Mouse (Mus musculus) left cerebral cortex, adult 18-20 months (tissue): Measurements from ENCODE around the gene Nf1. TPM values are rescaled to one million over a fixed set of nuclear protein-coding genes. Genes with fewer than 3 reads are reported as not detected.

Experiments used
- DNase-seq, 2 experiments: peaks; one replicate each; pipeline ENCODE4 v3.0.0; 2021 to 2022; ENCODE audit warnings: low spot score in 2 of 2, mixed read lengths in 1 of 2
- total RNA-seq, 2 experiments: library from RNA; stranded (reverse); gene quantifications; 2 replicates each; pipeline ENCODE4 v1.2.3; 2021

Gene Nf1
- total RNA-seq, 2 experiments from 2014 or later: 121 to 123 TPM

GRCm38 (mm10) chr11:79580660-79581059, 241.2 kb downstream of the Nf1 start:
- no peak for DNase-seq

DNA sequence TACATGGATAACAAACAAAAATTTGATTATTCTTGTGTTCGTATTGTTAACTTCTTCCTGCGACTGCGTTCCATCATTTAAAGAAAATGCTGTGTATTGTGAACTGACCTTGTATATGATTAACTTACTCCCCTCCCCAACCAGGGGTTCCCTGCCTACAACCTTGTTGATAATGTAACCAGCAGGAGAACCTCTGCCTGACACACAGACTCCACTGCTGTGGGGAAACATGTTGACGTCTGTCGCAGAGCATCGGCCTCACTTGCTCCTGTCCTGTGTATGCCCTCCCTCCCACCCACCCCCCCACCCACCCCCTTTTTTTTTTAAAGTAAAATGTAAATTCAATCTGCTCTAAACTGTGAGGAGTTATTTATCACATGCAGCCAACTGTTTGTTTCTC, 241.8 kb downstream of the Nf1 start:
- DNase-seq: no peak

- DNase-seq: peak; percentile 77
These were observed 244.7 kb downstream of the Nf1 start for GRCm38 (mm10) chr11:79584191-79584590.

GRCm38 (mm10) chr11:79589317-79590075, 250.0 kb downstream of the Nf1 start:
- peak in 1 of 2 experiments; percentile 50 for DNase-seq

- peak; percentile 47 to 68 for DNase-seq
These were observed 251.4 kb downstream of the Nf1 start, which contains the start of gene Rab11fip4 for GRCm38 (mm10) chr11:79590664-79591590. Gene Rab11fip4 (plus strand): TSS chr11:79591212.

DNA sequence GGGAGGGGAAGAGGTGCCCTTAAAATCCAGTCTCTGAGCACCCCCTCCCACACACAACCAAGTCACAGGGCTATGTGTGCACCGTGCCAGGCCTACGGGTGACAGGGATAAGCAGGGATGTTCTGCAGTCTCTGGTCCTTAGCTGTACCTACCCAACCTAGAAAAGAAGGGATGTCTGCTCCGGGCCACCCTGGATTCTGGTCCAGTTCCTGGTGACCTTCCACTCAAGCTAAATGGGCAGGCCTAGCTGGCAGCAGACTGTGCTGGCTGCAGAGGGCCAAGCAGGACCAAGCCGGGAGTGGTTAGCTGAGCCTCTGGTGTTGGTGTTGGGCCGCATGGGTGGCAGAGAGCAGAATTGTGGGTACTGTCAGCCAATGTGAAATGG, 252.1 kb downstream of the Nf1 start:
- peak in 1 of 2 experiments; percentile 53 for DNase-seq

DNA sequence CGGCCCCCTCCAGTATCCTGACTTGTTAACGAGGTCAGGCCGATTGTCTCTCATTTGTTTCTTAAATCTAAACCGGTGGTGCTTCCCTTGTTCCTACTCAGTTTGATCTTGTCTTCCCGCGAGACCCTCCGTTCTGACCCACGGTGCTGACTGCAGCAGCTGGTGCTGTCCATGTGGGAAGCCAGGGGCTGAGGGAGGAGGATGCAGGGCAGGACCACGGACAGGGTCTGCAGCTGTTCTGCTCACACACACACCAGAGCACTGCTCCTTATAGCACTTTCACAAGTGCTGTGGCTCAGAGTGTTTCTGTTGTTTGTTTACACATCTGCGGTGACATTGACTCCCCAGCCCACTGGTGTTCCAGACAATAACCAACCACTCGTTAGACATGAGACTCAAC, 254.0 kb downstream of the Nf1 start:
- no peak for DNase-seq

DNA sequence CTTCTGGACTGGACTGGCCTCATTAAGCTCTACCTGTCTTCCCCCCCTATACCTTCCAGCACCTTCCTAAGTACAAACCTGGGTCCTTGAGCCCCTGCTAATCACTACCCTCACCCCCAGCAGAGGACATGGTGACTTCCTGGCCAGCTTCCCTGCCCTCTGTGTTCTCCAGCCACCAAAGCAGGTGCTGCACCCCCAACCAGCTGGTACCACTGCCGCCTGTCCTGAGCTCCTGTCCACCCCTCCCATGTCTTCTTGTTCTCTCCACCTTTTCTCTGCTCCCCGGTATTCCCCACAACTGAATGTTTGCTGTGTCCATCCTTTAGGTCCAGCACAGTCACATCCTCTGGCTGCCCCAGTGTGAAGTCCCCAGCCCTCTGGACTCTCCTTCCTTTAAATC, 271.0 kb downstream of the Nf1 start:
- DNase-seq: no peak

GRCm38 (mm10) chr11:79611011-79611666, 271.6 kb downstream of the Nf1 start:
- DNase-seq: peak; percentile 40 to 56

- no peak for DNase-seq
These were observed 272.6 kb downstream of the Nf1 start for GRCm38 (mm10) chr11:79612046-79612600.

DNA sequence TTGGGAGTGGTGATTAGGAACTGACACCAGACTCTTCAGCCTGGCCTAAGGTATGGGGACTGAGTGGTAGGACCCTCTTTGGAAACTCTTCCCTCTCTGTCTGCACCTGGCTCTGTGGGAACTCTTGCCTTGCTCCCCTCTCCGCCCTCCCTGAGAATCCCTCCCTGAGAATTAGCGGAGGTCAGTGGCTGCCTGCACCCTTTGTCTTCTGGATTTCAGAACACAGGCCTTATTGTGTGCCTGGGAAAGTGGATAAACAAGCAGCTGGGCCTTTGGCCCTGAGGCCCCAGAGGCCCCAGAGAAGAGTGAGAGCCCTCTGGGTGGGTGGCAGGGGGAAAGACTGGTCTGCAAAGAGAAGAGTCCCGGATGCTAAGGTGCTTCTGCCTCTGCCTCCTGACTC, 273.6 kb downstream of the Nf1 start:
- no peak for DNase-seq

DNA sequence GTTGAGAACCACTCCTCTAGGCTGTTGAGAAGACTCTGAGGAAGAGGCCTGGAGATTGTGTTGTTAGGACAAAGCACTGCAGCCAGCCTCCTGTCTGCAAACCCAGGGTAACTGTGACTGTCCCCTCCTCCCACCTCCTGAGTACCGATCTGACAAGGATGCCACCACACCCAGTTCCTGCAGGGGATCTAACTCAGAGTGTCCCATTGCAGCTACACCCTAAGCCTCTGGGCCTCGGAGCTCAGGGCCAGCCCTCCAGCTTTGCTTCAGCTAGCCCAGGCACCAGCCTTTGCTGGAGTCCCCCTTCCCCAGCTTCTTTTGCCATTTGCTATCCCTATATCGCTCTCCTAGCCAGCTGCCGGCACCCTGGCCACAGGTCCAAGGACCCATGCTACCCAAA, 274.2 kb downstream of the Nf1 start:
- DNase-seq: no peak

- DNase-seq: no peak
These were observed 275.4 kb downstream of the Nf1 start for GRCm38 (mm10) chr11:79614880-79615279.

GRCm38 (mm10) chr11:79615871-79616270, 276.4 kb downstream of the Nf1 start:
- DNase-seq: no peak

GRCm38 (mm10) chr11:79617991-79618390, 278.5 kb downstream of the Nf1 start:
- DNase-seq: no peak

- no peak for DNase-seq
These were observed 283.5 kb downstream of the Nf1 start for GRCm38 (mm10) chr11:79623029-79623428.

GRCm38 (mm10) chr11:79624801-79625302, 285.4 kb downstream of the Nf1 start:
- DNase-seq: peak; percentile 74 to 76

DNA sequence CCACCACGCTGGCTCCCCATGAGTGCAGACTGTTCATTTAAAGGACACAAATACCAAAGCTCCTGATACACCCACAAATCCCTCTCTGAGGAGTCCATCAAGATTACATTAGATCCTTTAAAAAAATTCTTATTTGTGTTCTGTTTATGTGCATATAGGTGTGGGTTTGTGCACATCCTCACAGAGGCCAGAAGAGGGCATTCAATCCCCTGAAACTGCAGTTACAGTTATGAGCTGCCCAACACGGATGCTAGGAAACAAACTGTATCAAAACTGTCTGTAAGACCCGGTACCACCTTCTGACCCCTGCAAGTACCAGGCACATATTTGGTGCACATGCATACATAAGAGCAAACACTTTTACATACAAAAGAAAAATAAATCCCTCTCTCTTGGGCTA, 289.2 kb downstream of the Nf1 start:
- DNase-seq: no peak

DNA sequence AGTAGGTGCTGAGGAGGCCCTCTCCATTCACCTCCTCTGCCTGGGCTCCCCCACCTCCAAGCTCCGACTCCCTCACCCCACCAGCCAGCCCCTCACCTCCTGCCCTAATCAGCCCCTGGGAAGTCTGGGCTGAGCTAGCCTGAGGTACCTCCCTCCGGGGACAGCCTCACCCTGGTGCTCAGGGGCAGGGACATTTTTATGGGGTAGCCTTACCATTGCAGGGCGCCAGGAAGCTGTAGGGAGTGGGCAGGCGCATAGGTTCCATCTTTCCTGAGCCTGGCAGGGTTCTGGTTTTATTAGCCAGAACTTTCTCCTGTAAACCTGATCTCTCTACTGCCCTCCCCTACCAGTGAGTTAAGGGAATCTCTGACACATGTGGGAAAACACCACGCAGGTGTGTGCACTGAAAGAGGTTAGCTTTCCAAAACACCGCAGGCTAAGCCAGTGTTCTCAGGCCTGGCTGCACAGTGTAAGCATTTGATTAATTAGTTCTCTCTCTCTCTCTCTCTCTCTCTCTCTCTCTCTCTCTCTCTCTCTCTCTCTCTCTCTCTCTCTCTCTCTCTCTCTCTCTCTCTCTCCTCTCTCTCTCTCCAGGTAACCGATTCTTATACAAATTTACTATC, 290.4 kb downstream of the Nf1 start:
- DNase-seq: no peak

DNA sequence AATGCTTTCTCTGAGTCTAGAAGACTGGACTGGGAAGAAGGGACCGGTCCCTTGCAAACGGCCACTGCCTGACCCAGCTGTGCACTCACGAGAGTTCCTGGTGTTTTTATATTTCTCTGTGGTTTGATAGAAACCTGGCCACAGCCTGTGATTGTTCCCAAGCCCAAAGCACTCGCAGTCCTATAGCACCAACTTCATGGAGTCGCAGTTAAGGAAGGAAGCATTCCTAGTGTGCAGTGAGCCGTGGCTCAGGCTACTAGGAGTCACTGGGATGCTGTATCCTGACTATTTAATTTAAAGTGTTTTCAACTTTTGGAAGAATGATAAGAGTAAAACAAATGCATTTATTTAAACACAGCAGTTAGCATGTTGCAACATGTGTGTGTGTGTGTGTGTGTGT, 291.0 kb downstream of the Nf1 start:
- no peak for DNase-seq
